Mouse (Mus musculus): ENCODE measurements at regions not wholly inside any gene's neighbourhood (a gene's known extent, or its start where the extent isn't known, plus 50 kb on each side); places are given as distances from the start of the nearest gene placed in this dataset.

DNA sequence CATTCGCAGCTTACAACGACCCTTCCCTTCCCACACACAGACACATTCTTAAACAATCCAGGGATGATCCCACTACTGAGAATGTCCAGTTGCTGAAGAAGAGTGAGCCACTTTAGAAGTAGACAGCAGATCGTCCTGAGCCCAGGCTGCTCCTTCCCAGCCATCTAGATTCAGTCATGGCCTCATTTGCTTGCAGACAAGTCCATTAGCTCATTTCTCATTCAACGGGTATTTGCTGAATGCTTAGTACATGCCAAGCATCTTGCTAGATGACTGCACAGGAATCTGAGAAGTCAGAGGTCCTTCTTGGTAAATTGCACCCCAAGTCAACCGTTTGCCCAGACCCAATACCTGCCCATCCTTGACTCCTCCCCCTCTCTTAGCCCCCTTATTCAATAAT, 57.8 kb downstream of the Ier5 start:
- no peak for DNase-seq

GRCm38 (mm10) chr1:155040939-155041371, 58.5 kb downstream of the Ier5 start:
- DNase-seq = no peak

DNA sequence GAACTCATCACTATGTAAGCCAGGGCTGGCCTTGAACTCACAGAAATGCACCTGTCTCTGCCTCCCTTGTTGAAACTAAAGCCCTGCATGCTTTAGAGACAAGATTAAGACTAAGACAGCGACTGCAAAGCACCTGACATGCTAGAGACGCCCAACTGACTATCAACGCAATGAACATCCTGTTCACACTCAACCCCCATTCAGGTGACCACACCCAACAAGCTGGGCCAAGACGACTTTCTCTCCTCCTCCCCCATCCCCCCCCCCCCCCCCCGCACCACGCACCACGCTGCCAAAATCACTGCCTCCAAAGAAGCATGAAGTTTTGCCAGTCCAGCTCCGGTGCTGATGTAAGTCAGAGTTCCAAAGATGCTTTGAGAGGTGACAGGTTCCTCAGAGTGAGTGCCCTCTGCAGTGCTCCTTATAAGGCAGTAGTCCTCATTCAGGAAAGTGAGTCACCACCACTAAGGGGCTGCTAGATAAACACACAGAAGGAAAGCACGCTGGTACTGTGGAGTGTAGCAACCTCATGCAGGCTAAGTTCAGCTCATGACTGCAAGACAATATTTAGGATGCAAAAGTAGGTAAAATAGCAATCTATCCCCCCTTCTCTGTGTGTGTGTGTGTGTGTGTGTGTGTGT, 59.2 kb downstream of the Ier5 start:
- DNase-seq = no peak

- peak; percentile 91 for DNase-seq
Measured at GRCm38 (mm10) chr1:155038631-155039625, 60.5 kb downstream of the Ier5 start.

DNA sequence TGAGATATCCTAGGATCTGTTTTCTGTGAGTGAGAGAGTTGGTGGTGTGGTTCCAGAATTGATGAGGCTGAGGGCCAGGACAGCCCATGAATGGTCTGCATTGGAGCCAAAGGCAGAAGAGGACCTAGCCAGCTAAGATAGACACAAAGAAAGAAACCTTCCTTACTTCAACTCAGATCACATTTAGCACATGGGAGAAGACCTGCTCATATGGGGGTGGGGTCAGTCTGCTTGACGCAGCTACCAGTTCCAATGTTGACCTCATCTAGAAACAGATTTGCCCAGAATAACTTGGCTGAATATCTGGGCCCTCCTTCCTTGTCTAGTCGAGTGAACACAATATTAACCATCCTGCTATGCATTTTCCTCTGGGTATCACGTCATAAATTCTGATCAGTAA, 62.0 kb downstream of the Ier5 start:
- no peak for DNase-seq

DNA sequence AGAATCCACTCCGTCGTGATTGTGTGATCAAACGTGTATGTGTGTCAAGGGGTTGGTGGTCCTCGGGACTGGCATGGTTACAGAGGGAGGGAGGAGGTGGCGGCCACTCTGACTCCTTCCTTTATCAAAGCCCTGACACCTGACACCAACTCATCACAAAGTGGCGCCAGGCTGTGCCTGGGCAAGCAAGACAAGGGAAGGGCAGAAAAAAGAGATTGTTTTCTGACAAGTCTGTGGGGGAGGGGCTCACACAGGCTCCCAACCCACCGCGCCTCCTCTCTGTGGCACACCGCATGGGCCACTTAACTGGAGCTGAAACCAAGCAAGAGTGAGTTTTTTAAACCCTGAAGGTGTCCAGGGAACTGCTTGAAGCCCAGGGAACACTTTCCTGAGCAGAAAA, 68.5 kb downstream of the Ier5 start:
- no peak for DNase-seq

GRCm38 (mm10) chr1:155029195-155029879, 70.1 kb downstream of the Ier5 start:
- DNase-seq = no peak

DNA sequence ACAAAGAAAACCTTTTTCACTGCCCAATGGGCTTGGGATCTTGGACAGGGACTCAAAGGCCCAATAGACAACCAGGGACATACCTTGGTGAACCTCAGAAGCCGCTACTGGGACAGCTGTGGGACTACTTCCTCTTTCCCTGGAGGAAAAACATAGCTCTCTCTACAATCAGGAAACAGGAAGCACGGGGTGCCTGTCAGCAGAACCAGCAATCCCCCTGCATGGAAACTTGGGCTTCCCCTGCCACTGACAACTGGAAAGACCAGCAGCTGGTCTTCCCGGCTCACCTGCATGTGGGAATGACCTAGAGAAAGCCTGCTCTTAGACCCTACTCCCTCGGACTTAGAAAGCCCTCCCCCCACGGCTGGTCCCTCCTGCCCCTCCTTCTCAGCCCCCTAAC, 70.7 kb downstream of the Ier5 start:
- DNase-seq = no peak

DNA sequence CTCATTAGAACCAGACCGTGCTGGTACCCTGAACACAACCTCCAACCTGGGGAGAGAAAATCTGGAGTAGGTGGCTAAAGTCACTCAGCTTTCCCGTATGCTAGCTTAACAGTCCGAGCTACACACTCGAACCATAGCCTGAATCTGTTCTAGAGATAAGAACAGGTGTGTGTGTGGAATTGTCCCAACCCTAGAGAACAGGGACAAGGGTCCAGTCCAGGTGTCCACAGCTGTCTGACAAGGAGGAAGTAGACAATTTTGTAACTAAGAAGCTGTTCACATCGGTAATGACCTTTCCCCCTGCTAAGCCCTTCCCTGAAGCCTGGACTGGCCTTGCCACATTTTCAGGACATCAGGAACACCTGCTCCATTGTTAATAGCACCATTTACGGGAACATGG, 71.3 kb downstream of the Ier5 start:
- no peak for DNase-seq

DNA sequence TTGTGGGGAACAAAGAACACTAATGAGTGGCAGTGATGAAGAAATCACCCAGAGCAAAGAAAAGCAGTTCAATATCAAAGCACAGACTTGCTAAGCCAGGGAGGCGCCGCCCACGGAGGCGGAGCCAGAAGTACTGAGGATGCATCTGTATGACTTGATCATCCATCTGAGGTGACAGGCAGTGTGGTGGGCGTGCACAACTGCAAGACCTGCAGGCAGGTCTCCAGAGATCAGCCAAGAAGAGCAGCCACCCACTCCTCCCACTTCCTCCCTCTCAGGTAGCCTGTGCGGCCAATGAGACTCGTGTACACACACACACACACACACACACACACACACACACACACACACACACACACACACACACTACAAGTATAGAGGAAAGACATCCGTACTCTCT, 71.9 kb downstream of the Ier5 start:
- DNase-seq = no peak

DNA sequence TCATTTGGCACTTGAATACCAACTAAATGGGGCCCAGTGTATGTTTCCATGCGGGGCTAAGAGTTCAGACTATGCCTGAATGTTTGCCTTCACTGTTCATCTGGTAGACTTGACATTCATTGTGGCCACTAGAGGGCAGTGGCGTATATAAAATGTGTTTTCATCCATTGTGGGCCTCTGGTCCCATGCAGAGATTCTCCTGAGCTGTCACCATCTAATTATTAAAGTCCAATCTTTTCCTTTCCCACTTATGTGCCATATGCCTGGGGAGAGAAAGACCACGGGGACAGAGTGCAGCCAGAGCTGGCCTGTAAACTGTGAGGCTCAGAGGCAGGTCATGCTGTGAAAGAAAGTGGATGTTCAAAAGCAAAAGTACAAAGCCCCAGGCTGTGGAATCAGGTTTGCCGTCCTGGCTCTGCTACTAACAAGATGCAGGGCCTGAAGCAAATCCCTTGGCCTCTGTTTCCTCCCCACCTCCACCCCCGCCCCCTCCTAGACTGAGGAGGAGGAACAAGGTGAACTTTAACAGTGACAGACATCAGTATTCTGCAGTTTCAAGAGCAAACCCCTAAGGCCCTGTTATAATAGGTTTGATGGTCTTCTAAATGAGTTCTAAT, 73.5 kb downstream of the Ier5 start:
- peak; percentile 78 for DNase-seq

DNA sequence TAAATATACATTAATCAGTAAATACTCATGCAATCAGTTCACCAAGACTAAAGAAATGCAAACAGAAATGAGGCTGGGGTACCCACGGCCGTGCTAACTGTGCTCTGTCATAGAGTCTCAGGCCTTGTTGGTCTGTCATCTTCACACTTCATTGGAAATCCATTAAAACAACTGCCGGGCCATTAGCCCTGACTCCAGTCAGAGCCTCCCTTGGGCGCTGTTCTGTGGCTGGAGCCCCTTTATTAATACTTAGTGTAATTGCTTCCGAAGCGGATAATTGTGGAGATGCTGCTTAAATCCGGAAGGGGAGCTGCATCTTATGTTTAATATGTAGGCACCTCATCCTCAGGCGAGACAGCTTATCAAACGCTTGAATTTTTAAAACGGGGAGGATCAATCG, 76.1 kb downstream of the Ier5 start:
- DNase-seq = no peak

GRCm38 (mm10) chr1:155015669-155016068, 83.8 kb downstream of the Ier5 start:
- no peak for DNase-seq

DNA sequence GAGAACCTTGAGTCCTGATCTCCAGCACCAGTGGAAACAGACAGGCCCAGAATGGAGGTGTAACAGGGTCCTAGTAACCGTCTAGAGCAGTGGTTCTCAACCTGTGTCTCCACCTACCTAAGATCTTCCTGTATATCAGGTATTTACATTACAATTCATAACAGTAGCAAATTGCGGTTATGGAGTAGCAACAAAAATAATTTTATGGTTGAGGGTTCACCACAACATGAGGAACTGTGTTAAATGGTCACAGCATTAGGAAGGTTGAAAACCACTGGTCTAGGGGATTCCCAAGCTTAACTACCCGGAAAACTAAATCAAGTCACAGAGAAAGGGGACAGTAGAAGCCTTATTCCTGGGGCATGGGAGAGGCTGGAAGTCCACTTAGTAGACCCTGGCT, 84.5 kb downstream of the Ier5 start:
- DNase-seq = no peak

GRCm38 (mm10) chr1:155013784-155014183, 85.7 kb downstream of the Ier5 start:
- DNase-seq = no peak

DNA sequence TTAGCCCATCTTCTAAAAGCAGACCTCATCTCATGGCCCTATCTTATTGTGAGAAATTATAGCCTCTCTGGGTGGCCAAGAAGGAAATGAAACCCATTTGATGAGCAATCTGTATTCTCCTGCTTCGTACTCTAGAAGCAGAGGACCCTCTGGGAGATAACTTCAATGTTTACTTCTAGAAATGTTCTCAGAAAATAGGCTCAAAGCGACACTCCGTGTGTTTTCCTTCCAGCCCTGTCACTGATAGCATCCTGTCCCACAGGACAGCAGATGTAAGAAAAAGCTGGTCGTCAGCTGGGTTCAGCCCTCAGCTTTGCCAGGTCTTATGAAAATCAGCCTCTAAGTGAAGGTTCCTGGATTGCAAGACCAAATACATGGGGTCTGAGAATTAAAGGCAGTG, 86.1 kb downstream of the Ier5 start:
- DNase-seq = no peak

DNA sequence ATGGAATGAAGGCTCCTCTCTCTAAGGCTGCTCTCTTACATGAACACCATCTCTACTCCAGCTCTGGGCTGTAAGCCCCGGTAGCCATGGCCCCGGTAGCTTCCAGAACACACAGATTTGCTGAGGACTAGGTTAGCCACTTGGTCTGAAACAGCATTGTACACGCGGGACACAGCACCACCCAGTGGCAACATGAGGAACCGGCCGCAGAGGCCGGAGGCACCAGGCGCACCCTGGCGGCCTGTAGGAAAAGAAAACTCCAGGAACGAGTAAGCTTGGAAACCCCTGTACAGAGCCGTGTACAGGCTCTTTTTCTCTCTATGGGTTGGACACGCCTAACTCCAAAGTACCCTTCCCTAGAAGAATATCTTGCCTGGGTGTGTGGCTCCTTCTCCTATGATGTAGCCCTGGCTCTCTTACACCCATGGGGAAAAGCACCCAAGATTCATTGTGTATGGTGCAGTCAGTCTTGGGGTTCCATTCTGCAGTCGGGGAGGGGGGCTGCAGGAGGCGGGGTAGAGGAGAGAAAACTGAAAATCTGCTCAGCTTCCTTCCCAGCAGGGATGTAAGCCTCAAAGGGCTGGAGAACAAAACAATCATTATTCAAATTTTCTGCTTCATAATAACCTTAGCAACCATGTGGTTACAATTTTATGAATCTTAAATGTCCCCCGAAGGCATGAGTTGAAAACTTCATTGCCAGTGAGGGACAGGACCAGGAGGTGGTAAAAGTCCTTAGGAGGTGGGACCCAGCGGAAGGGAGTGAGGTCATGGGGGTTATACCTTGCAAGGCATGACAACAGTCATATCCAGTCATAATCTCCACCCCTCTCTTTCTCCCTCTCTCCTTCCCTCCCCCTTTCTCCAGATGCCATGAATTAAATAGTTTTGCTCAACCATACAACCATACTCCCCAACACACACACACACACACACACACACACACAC, 92.6 kb downstream of the Ier5 start:
- peak; percentile 89 for DNase-seq

GRCm38 (mm10) chr1:155006099-155006498, 93.3 kb downstream of the Ier5 start:
- no peak for DNase-seq

DNA sequence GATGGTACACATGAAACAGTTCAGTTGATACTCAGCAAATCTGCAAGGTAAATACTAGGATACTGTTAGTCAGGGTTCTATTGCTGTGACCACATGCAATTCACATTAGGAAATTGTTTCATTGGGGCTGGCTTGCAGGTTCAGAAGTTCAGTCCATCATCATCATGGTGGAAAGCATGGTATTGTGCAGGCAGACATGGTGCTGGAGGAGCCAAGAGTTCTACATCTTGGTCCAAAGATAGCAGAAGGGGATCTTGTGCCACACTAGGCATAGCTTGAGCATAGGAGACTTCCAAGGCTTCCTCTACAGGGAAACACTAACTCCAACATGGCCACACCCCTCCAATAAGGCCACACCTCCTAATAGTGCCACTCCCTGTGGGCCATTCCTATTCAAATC, 99.1 kb downstream of the Ier5 start:
- peak; percentile 37 for DNase-seq

- DNase-seq = peak; percentile 88
Measured at GRCm38 (mm10) chr1:154999501-155000131, 99.8 kb downstream of the Ier5 start.

- DNase-seq = no peak
Measured at GRCm38 (mm10) chr1:154995778-154996390, 103.6 kb downstream of the Ier5 start.

Measured in cerebellum, adult 9-11 months (tissue).